Mouse (Mus musculus) myocyte (in vitro differentiated cells): ENCODE measurements around the gene Abcb6. TPM values are rescaled to one million over a fixed set of nuclear protein-coding genes. Genes with fewer than 3 reads are reported as not detected.

ENCODE experiments used
- H3K27me3 ChIP-seq: one replicate; pipeline ENCODE4 v1.6.1; 2011; ENCODE audit not compliant: control insufficient read depth, insufficient read depth, insufficient read length
- H3K36me3 ChIP-seq: one replicate; pipeline ENCODE4 v1.6.1; 2011; ENCODE audit not compliant: control insufficient read depth, insufficient read depth
- H3K4me2 ChIP-seq: one replicate; pipeline ENCODE4 v1.6.1; 2011; ENCODE audit warnings: low read depth, control low read depth
- H3K4me3 ChIP-seq: one replicate; pipeline ENCODE4 v1.5.1; 2011; ENCODE audit warnings: mild to moderate bottlenecking, control low read depth, moderate library complexity
- H3K79me2 ChIP-seq: one replicate; pipeline ENCODE4 v1.6.1; 2011; ENCODE audit not compliant: control insufficient read depth, insufficient read depth
- H3ac ChIP-seq: one replicate; pipeline ENCODE4 v1.6.1; 2011; ENCODE audit not compliant: control insufficient read depth, insufficient read length
- CEBPB ChIP-seq: IDR thresholded peaks from 2 replicates; pipeline ENCODE4 v1.6.1; 2011; ENCODE audit warnings: mild to moderate bottlenecking, moderate library complexity; ENCODE audit not compliant: poor library complexity, insufficient read depth, severe bottlenecking
- E2F4 ChIP-seq: IDR thresholded peaks from one replicate; pipeline ENCODE4 v1.6.1; 2011; ENCODE audit warnings: mild to moderate bottlenecking, control low read depth, moderate library complexity; ENCODE audit not compliant: insufficient read depth
- MAX ChIP-seq: IDR thresholded peaks from one replicate; pipeline ENCODE4 v1.6.1; 2011; ENCODE audit warnings: low read depth, mild to moderate bottlenecking, control low read depth
- MYOD1 ChIP-seq, 3 experiments: IDR thresholded peaks; one replicate each; pipeline ENCODE4 v1.6.1; 2011; ENCODE audit warnings: control low read depth in 2 of 3, low read depth in 2 of 3, mild to moderate bottlenecking in 2 of 3, moderate library complexity in 1 of 3; ENCODE audit not compliant: insufficient read length in 2 of 3, control insufficient read depth in 1 of 3
- MYOG ChIP-seq, 3 experiments: IDR thresholded peaks; one replicate each; pipeline ENCODE4 v1.6.1; 2011; ENCODE audit warnings: control low read depth in 2 of 3, low read depth in 2 of 3, mild to moderate bottlenecking in 2 of 3; ENCODE audit not compliant: insufficient read length in 2 of 3, control insufficient read depth in 1 of 3, insufficient read depth in 1 of 3
- POLR2A ChIP-seq: IDR thresholded peaks from one replicate; pipeline ENCODE4 v1.6.1; 2011; ENCODE audit warnings: low read depth, mild to moderate bottlenecking, control low read depth, moderate library complexity; ENCODE audit not compliant: insufficient read length
- POLR2AphosphoS2 ChIP-seq: IDR thresholded peaks from one replicate; pipeline ENCODE4 v1.6.1; 2011; ENCODE audit warnings: low read depth, control low read depth; ENCODE audit not compliant: insufficient read length
- REST ChIP-seq: IDR thresholded peaks from one replicate; pipeline ENCODE4 v1.6.1; 2011; ENCODE audit warnings: mild to moderate bottlenecking, control low read depth, moderate library complexity; ENCODE audit not compliant: insufficient read depth, insufficient read length
- SRF ChIP-seq: IDR thresholded peaks from one replicate; pipeline ENCODE4 v1.6.1; 2011; ENCODE audit warnings: low read depth; ENCODE audit not compliant: control insufficient read depth, insufficient read length
- TCF12 ChIP-seq: IDR thresholded peaks from one replicate; pipeline ENCODE4 v1.6.1; 2011; ENCODE audit warnings: mild to moderate bottlenecking, control low read depth; ENCODE audit not compliant: poor library complexity, insufficient read depth, severe bottlenecking
- TCF3 ChIP-seq: IDR thresholded peaks from one replicate; pipeline ENCODE4 v1.6.1; 2011; ENCODE audit warnings: low read depth, control low read depth; ENCODE audit not compliant: insufficient read length
- USF1 ChIP-seq: IDR thresholded peaks from one replicate; pipeline ENCODE4 v1.6.1; 2011; ENCODE audit warnings: low read depth, mild to moderate bottlenecking, control low read depth, moderate library complexity
- polyA plus RNA-seq: library from polyadenylated mRNA; unstranded; fragments of >200 nt; fragmentation: generic; extraction: Trizol; gene quantifications from one replicate; pipeline ENCODE4 v1.2.1, GENCODE M21; 2012; ENCODE audit warnings: missing spikeins

Gene Abcb6
- polyA plus RNA-seq, 1 experiment: 61.4 TPM

DNA sequence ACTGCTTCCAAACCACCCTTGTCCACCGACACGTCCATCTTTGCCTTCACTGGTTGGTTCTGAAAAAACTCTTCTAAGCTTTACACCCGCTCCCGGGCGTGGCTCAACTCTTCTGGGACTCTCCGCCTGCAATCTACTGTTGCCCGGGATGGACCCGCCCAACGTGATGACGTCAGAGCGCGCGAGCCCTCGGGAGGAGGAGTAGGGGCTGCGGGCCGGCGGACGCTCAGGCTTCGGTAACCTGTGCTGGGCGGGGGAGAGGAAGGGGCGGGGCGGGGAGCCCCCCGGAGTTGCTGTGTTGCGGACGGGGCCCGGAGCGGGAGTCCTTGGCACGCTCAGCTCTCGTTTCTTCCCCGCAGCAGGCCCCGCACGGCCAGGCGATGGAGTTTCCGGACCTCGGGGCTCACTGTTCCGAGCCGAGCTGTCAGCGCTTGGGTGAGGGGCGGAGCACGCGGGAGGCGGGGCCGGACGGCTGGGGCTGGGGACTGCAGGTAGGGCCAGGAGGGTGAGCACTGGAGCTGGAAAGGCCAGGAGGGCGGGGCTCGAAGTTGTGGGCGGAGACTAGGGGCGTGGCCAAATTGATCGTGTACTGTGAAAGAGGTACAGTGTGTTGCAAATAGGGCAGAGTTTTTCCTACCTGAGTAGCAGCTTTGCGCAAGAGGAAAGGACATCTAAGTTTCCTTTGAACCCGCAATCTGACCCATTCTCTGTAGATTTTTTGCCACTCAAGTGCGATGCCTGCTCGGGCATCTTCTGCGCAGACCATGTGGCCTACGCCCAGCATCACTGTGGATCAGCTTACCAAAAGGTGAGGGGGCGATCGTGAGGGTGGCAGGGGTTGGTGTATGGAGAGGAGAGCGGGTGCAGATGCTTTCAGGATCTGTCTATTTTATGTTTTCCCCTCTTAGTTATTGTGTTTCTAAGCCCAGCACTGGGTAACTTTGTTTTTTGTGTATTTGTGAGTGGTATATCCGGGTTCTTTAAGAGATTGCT is 11.4 kb downstream of the Abcb6 start, which contains the start of gene Zfand2b:
TSS of gene Zfand2b (plus strand) at position 175 of the 993 bp plus-strand sequence.
- Histone ChIP-seq H3K79me2 (no peaks in the 10 kb centered on the region), H3K27me3 (no peaks in the 10 kb centered on the region), H3K4me2 (peak within 1 kb of the TSS; percentile 94), H3K4me3 (peak within 1 kb of the TSS; percentile 37), H3ac (peak within 1 kb of the TSS; percentile 26), H3K36me3 (peaks cover 12% of the 10 kb centered on the region)
- TF ChIP-seq TCF3 (no peak), TCF12 (no peak), POLR2A (peak; percentile 71), POLR2AphosphoS2 (peak; percentile 70)

DNA sequence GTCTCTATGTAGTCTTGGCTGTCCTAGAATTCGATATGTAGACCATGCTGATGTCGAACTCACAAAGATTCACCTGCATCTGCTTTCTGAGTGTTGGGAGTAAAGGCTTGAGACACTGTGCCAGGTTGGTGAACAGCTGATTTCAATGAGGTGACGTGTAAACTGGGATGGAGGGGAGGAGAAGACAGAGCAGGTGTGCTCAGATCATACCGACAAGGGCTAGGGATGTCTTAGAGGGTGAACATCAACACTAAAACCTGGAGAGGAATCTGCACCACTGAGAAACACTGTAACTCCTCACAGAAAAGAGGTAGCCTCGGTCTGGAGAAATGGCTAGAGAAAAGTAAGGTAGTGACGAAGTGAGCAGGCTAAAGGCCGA is 12.1 kb downstream of the Abcb6 start:
- Histone ChIP-seq H3K79me2 (no peaks in the 10 kb centered on the region), H3K4me2 (peak overlapping the region; percentile 90), H3K27me3 (no peaks in the 10 kb centered on the region), H3K4me3 (peak overlapping the region; percentile 37), H3K36me3 (peaks cover 7% of the 10 kb centered on the region), H3ac (peak overlapping the region; percentile 26)
- TF ChIP-seq USF1: no peak
- TF ChIP-seq MYOG (IDR thresholded peaks at IDR 0.05; ENCODE audit: control insufficient read depth in 1 of 3, insufficient read depth in 1 of 3, insufficient read length in 2 of 3, low read depth in 2 of 3): no peak
- TF ChIP-seq POLR2A: no peak
- no peak for TF ChIP-seq SRF
- TF ChIP-seq MYOD1 (IDR thresholded peaks at IDR 0.05; ENCODE audit: control insufficient read depth in 1 of 3, insufficient read length in 2 of 3, low read depth in 2 of 3): no peak
- no peak for TF ChIP-seq POLR2AphosphoS2
- TF ChIP-seq REST: no peak
- no peak for TF ChIP-seq TCF12
- TF ChIP-seq TCF3: no peak
- no peak for TF ChIP-seq E2F4
- TF ChIP-seq MAX: no peak
- TF ChIP-seq CEBPB: no peak

GRCm38 (mm10) chr1:75160256-75160617 is 20.0 kb downstream of the Abcb6 start:
- H3K36me3 ChIP-seq: no peaks in the 10 kb centered on the region

DNA sequence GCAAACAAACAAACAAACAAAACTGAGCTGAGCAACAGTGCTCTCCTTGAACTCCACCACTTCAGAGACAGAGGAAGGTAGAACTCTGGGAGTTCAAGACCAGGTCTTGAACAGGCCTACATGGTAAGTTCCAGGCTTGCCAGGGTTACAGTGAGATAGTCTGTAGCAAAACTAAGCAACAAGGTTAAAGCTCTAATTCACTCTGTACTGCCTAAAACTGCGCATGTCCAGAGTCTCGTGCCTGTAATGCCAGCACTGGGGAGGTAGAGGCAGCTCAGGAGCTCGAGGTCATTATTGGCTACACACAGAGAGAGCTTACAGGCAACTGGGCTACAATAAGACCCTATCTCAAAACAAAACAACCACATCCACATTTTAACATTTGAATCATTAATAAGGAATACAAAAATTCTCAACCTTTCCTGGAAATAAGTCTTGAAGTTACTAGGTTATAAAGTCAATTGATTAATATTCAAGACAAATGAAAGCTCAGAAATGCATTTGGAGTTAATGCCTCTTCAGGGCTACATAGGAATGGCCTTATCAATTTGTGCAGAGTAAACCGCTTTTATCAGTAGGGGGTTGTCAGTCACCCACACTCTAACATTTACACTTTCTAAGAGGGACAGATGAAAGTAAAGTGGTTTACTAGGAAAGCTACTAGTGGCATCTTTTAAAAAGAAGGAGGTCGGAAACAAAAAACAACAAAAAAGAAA is 20.5 kb downstream of the Abcb6 start:
- no peak overlapping the region for H3K4me3 ChIP-seq
- no peak overlapping the region for H3K4me2 ChIP-seq
- H3K79me2 ChIP-seq: no peaks in the 10 kb centered on the region
- no peaks in the 10 kb centered on the region for H3K27me3 ChIP-seq
- no peak overlapping the region for H3ac ChIP-seq
- no peaks in the 10 kb centered on the region for H3K36me3 ChIP-seq
- TF ChIP-seq CEBPB (no peak), MAX (no peak), USF1 (no peak), E2F4 (no peak), SRF (no peak), POLR2AphosphoS2 (no peak), TCF12 (no peak), MYOG (IDR thresholded peaks at IDR 0.05; ENCODE audit: control insufficient read depth in 1 of 3, insufficient read depth in 1 of 3, insufficient read length in 2 of 3, low read depth in 2 of 3) (no peak), TCF3 (no peak), POLR2A (no peak), REST (no peak), MYOD1 (IDR thresholded peaks at IDR 0.05; ENCODE audit: control insufficient read depth in 1 of 3, insufficient read length in 2 of 3, low read depth in 2 of 3) (no peak)

More at GRCm38 (mm10) chr1:75160256-75160617, 20.0 kb downstream of the Abcb6 start:
- Histone ChIP-seq H3K4me3 (no peak overlapping the region), H3ac (no peak overlapping the region), H3K4me2 (no peak overlapping the region), H3K79me2 (no peaks in the 10 kb centered on the region), H3K27me3 (no peaks in the 10 kb centered on the region)
- no peak for TF ChIP-seq MYOD1 (IDR thresholded peaks at IDR 0.05; ENCODE audit: control insufficient read depth in 1 of 3, insufficient read length in 2 of 3, low read depth in 2 of 3)
- TF ChIP-seq MAX: no peak
- no peak for TF ChIP-seq POLR2A
- no peak for TF ChIP-seq REST
- no peak for TF ChIP-seq POLR2AphosphoS2
- no peak for TF ChIP-seq CEBPB
- TF ChIP-seq TCF3: no peak
- no peak for TF ChIP-seq USF1
- TF ChIP-seq MYOG (IDR thresholded peaks at IDR 0.05; ENCODE audit: control insufficient read depth in 1 of 3, insufficient read depth in 1 of 3, insufficient read length in 2 of 3, low read depth in 2 of 3): no peak
- TF ChIP-seq TCF12: no peak
- no peak for TF ChIP-seq E2F4
- no peak for TF ChIP-seq SRF
